Mouse (Mus musculus): Measurements from ENCODE around the gene Pitpnm2.

DNA sequence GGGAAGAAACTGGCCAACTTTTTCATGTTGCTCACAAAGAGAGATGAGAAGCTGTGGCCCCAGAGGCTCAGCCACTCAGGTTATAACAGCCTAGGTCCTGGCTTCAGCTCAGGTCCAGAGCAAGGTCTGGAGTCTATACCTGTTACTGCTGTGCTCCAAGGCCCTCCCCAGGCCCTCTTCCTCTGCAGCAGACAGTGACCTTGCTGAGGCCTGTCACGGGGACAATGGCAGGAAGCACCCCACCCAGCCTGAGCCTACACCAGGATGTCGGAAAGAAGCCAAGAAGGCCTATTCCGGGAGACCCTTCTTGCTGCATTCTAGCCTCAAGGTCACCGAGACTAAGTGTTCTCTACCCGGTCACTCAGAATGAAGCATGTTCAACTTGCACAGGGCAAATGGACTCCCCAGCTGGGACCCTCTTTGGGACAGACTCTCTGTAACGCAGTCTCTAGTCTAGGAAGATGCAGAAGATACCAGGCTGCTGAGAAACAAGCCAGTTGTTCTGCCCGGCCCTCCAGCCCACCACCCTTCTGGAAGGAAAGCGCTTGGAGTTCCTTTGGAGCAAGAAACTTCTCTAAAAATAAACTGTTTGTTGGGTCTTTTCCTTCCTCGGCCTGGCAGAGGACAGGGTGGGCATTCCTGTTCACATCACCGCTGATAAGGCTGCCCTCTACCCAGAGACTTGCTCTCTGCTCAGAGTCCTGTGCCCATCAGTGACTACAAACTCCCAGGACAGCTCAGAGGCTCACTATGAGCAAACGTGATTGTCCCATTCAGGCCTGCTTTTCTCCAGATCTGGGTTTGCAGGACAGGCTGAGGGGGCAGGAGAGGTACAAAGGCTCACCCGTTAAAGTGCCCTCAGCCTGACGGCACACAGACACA is 35.7 kb downstream of the Pitpnm2 start:
- TF ChIP-seq CTCF (IDR thresholded peaks at IDR 0.05; ENCODE audit: control insufficient read depth, insufficient read depth, low read length), result no peak
- no peak for TF ChIP-seq POLR2A (IDR thresholded peaks at IDR 0.05; ENCODE audit: borderline replicate concordance, control insufficient read depth, low read depth, low read length)

All from bone marrow, adult 2 months (tissue).